Mouse (Mus musculus): ENCODE measurements around the gene Camk2n1.

GRCm38 (mm10) chr4:138466690-138467089 lies 12.6 kb downstream of the Camk2n1 start:
- TF ChIP-seq CTCF (IDR thresholded peaks at IDR 0.05; ENCODE audit: low read depth, low read length) (no peak), POLR2A (IDR thresholded peaks at IDR 0.05; ENCODE audit: borderline replicate concordance, low read depth, low read length) (no peak)

Data from bone marrow macrophage, adult 2 months (primary cell).